Mouse (Mus musculus): ENCODE results near the gene Gbp4. TPM values are rescaled to one million over a fixed set of nuclear protein-coding genes. Genes with fewer than 3 reads are reported as not detected.
"Not testable (repeated sequence)": the region's sequence is repeated elsewhere in the genome, so short reads cannot be mapped to it uniquely, and the experiment has no call there.

Gbp4 gene
- polyA plus RNA-seq, 1 experiment from 2014 or later, result 1.9 TPM

GRCm38 (mm10) chr5:105068356-105068755 lies 71.0 kb downstream of the Gbp4 start:
- not testable (repeated sequence) for DNase-seq (ENCODE audit: low spot score)

More at GRCm38 (mm10) chr5:105068356-105068755, 71.0 kb downstream of the Gbp4 start:
- H3K27me3 ChIP-seq (replicated peaks; ENCODE audit: control insufficient read depth, insufficient read depth, low read length); ATAC-seq; H3K4me3 ChIP-seq (ENCODE audit: low read depth, low read length); H3K4me1 ChIP-seq (ENCODE audit: control insufficient read depth, insufficient read depth, low read length); H3K9ac ChIP-seq (ENCODE audit: low read length); H3K36me3 ChIP-seq (ENCODE audit: control insufficient read depth, insufficient read depth, low read length); H3K4me2 ChIP-seq (ENCODE audit: low read length); H3K27ac ChIP-seq (ENCODE audit: low read depth, low read length); H3K9me3 ChIP-seq (replicated peaks; ENCODE audit: control insufficient read depth, low read length): not testable (repeated sequence)

Other genes with a start within 250 kb of the Gbp4 start
- gene Abcg3, start 156.9 kb downstream of the Gbp4 start, polyA plus RNA-seq (2014; fragmentation: Nextera tagmentation; extraction: Ambion mirVana), result 0.48 and 0.66 TPM in 2 replicates
- 1.1 and 1.4 TPM in 2 replicates for gene Gbp9, start within 50 bp of the Gbp4 start, polyA plus RNA-seq (2014; fragmentation: Nextera tagmentation; extraction: Ambion mirVana)
- gene Gbp8, start within 50 bp of the Gbp4 start, polyA plus RNA-seq (2014; fragmentation: Nextera tagmentation; extraction: Ambion mirVana), result 0.31 and 0.58 TPM in 2 replicates
- gene Gbp10, start 99.9 kb upstream of the Gbp4 start, polyA plus RNA-seq (2014; fragmentation: Nextera tagmentation; extraction: Ambion mirVana), result 0.41 and 0.75 TPM in 2 replicates
- 0.39 and 0.74 TPM in 2 replicates for gene Gm43302, start 154.1 kb upstream of the Gbp4 start, polyA plus RNA-seq (2014; fragmentation: Nextera tagmentation; extraction: Ambion mirVana)
- gene Gbp6, start 154.1 kb upstream of the Gbp4 start, polyA plus RNA-seq (2014; fragmentation: Nextera tagmentation; extraction: Ambion mirVana), result 1.7 and 1.9 TPM in 2 replicates